Mouse (Mus musculus) limb, embryonic 13.5 days (tissue): ENCODE measurements around the gene Asap2. TPM values are rescaled to one million over a fixed set of nuclear protein-coding genes. Genes with fewer than 3 reads are reported as not detected.

ENCODE experiments used
- ATAC-seq: fragments of 200-750 bp; cut with Nextera tagmentation; 2 replicates; pipeline ENCODE4 v1.8.0; 2017; ENCODE audit warnings: low read depth, moderate number of reproducible peaks, moderate TSS enrichment; ENCODE audit not compliant: low FRiP score
- H3K27ac ChIP-seq: fragments of 300-500 bp; sonication (generic); 2 replicates; pipeline ENCODE4 v1.5.1; 2015; ENCODE audit warnings: inconsistent platforms, mild to moderate bottlenecking, moderate library complexity
- H3K27me3 ChIP-seq: fragments of 300-500 bp; sonication (generic); 2 replicates; pipeline ENCODE4 v1.6.1; 2015; ENCODE audit warnings: mild to moderate bottlenecking, inconsistent platforms
- H3K36me3 ChIP-seq: fragments of 300-500 bp; sonication (generic); 2 replicates; pipeline ENCODE4 v1.6.1; 2015; ENCODE audit warnings: inconsistent platforms, mild to moderate bottlenecking, moderate library complexity
- H3K4me1 ChIP-seq: fragments of 300-500 bp; sonication (generic); 2 replicates; pipeline ENCODE4 v1.6.1; 2015; ENCODE audit warnings: inconsistent platforms
- H3K4me2 ChIP-seq: fragments of 300-500 bp; sonication (generic); replicated peaks from 2 replicates; pipeline ENCODE4 v1.6.1; 2015; ENCODE audit warnings: inconsistent platforms, mild to moderate bottlenecking, moderate library complexity
- H3K4me3 ChIP-seq: fragments of 300-500 bp; sonication (generic); 2 replicates; pipeline ENCODE4 v1.5.1; 2015; ENCODE audit warnings: moderate library complexity, mild to moderate bottlenecking, inconsistent platforms
- H3K9ac ChIP-seq: fragments of 300-500 bp; sonication (generic); 2 replicates; pipeline ENCODE4 v1.6.1; 2015; ENCODE audit warnings: mild to moderate bottlenecking, inconsistent platforms
- H3K9me3 ChIP-seq: fragments of 300-500 bp; sonication (generic); 2 replicates; pipeline ENCODE4 v1.6.1; 2016; ENCODE audit warnings: inconsistent platforms
- WGBS: fragments of 180-500 bp; shearing (Covaris S2); methylation state at CpG from one replicate; pipeline ENCODE4 v1.1.7; 2015; 5-methylcytosine and 5-hydroxymethylcytosine counted together
- polyA plus RNA-seq: library from polyadenylated mRNA; unstranded; fragments of >200 nt; fragmentation: Nextera tagmentation; extraction: Ambion mirVana; gene quantifications from 2 replicates; pipeline ENCODE4 v1.2.1, GENCODE M21; 2015

Asap2 gene
- polyA plus RNA-seq, 1 experiment from 2014 or later, result 10.7 TPM

DNA sequence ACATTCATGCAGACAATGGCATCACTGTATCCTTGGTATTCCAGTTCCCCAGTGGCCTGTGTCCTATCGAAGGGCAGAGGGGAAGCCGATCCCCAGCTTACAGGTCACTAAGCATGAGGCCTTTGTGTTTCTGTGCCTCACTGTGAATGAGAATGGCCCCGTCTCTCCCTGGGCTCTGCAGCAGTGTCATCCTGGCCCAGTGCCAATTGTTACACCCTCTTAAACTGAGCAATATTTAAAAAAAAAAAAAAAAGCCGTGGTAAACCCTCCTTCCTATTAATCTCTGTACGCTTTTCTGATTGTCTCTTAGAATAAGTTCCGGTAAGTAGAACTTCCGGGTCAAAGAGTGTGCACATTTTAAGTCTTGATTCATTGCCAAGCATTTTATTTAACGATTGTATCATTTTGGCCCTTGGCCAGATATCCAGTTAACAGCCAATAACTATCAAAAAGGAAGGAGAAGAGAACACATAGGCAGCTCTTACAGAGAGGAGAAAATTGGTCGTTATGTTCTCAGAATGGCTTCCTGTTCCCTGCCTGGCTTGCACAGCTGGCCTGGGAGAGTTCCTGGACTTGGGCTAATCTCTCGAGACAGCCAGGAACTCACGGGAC, 214.5 kb downstream of the Asap2 start:
- peaks cover 56% of the 10 kb centered on the region for H3K36me3 ChIP-seq
- no peak overlapping the region for H3K27ac ChIP-seq
- no peak overlapping the region for H3K4me2 ChIP-seq
- peaks cover 30% of the 10 kb centered on the region for H3K4me1 ChIP-seq
- no peaks in the 10 kb centered on the region for H3K9me3 ChIP-seq
- no peak overlapping the region for H3K9ac ChIP-seq
- no peaks in the 10 kb centered on the region for H3K27me3 ChIP-seq
- no peak overlapping the region for H3K4me3 ChIP-seq
- ATAC-seq, result peak; percentile 60; the same call in 1 of the 2 replicates
- 25% methylated on average over 11 of the region's 11 CpGs for WGBS

DNA sequence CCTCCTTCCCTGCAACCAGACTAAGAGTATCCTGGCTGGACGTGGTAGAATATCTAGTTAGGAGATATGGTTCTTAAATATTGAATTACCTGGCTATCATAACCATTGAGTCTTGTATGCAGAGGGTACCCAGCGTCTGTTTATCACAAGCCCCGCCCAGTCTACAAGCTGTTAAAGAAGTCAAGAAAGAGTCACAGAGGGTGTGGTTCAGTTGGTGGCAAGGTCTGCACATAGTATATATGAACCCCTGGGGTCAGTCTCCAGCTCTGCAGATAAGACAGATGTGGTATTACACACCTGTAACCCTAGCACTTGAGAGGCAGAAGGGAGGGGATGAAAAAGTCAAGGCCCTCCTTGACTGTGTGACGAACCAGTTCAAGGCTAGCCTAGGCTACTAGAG, 215.5 kb downstream of the Asap2 start:
- ATAC-seq, result no peak
- H3K36me3 ChIP-seq, result peaks cover 57% of the 10 kb centered on the region

DNA sequence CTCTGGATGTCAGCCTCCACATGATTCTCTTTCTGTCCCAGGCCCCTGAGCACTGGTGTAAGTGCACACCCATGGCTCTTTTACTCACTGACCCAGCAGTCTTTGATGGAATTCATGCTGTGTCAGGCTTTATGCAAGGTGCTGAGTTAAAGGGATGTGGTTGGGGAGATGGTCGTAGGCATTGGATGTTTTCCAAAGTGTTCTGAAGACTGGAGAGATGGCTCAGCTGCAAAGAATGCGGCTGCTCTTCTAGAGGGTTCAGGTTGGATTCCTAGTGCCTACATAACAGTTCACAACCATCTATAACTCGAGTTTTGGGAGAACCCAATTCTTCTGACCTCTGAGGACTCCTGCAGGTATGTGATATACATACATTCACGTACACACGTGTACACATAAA, 217.2 kb downstream of the Asap2 start:
- no peaks in the 10 kb centered on the region for H3K9me3 ChIP-seq
- H3K9ac ChIP-seq, result no peak overlapping the region
- H3K4me1 ChIP-seq, result peaks cover 18% of the 10 kb centered on the region
- no peak overlapping the region for H3K4me2 ChIP-seq
- 94% methylated on average over 5 of the region's 5 CpGs for WGBS
- no peak for ATAC-seq
- peaks cover 67% of the 10 kb centered on the region for H3K36me3 ChIP-seq
- H3K4me3 ChIP-seq, result no peak overlapping the region
- no peak overlapping the region for H3K27ac ChIP-seq
- H3K27me3 ChIP-seq, result no peaks in the 10 kb centered on the region

More for the DNA sequence above, 215.5 kb downstream of the Asap2 start:
- Histone ChIP-seq H3K4me2 (no peak overlapping the region), H3K9me3 (no peaks in the 10 kb centered on the region), H3K27me3 (no peaks in the 10 kb centered on the region), H3K4me3 (no peak overlapping the region), H3K9ac (no peak overlapping the region), H3K27ac (no peak overlapping the region), H3K4me1 (peaks cover 20% of the 10 kb centered on the region)
- WGBS, result 88% methylated on average over 4 of the region's 4 CpGs

DNA sequence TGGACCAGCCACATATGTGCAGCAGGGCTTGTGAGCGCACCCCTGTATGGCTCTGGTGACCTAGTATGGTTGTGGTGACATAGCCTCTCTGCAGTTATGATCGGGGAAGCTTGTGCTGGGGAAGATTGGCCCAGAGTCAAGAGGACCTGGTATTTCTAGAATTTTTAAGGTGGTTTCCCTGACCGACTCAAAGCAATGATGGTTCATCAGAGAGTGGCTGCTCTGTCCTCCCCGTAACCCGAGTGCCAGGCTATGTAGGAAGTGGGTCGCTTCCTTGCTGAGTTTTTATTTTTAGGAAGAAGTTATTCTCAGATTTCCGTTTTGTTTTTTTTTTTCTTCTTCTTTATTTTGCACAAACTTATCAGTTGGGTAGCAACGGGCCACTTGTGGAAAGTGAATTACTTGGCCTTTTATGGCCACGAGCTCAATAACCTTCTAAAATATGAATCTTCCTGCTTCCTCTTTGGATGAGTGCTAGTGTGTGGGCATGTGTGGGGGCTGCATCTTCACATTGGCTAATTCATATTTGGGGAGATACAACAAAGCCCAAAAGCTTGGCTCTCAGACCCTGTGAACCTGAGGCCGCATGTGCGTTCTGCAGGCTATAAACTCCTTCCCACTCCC, 218.0 kb downstream of the Asap2 start:
- ATAC-seq, result no peak
- WGBS, result 86% methylated on average over 11 of the region's 11 CpGs
- H3K36me3 ChIP-seq, result peaks cover 67% of the 10 kb centered on the region

DNA sequence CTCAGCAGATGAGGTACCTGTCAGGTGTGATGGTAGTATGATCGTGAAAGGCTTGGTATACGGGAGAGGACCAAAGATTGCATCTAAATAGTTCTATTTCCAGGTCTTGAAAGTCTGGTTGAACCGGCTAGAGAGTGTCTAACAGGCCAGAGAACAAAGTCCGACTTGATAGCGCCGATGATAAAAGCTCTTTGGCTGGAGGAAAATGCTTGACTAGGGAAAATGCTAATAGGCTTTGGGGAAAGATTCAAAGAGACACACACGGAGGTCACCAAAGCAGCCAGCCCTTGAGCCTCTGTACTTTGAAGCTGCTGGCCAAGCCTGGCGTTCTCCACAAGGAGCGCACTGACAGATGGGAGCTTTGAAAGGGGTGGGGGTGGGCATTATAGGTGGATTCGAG, 219.0 kb downstream of the Asap2 start:
- no peaks in the 10 kb centered on the region for H3K9me3 ChIP-seq
- no peak overlapping the region for H3K4me2 ChIP-seq
- H3K36me3 ChIP-seq, result peaks cover 65% of the 10 kb centered on the region
- WGBS, result 87% methylated on average over 10 of the region's 10 CpGs
- no peaks in the 10 kb centered on the region for H3K27me3 ChIP-seq
- peaks cover 13% of the 10 kb centered on the region for H3K4me1 ChIP-seq
- no peak overlapping the region for H3K27ac ChIP-seq
- ATAC-seq, result no peak
- H3K4me3 ChIP-seq, result no peak overlapping the region
- no peak overlapping the region for H3K9ac ChIP-seq

More for the DNA sequence above, 218.0 kb downstream of the Asap2 start:
- Histone ChIP-seq H3K27me3 (no peaks in the 10 kb centered on the region), H3K27ac (no peak overlapping the region), H3K4me2 (no peak overlapping the region), H3K9ac (no peak overlapping the region), H3K9me3 (no peaks in the 10 kb centered on the region), H3K4me3 (no peak overlapping the region), H3K4me1 (peaks cover 18% of the 10 kb centered on the region)

DNA sequence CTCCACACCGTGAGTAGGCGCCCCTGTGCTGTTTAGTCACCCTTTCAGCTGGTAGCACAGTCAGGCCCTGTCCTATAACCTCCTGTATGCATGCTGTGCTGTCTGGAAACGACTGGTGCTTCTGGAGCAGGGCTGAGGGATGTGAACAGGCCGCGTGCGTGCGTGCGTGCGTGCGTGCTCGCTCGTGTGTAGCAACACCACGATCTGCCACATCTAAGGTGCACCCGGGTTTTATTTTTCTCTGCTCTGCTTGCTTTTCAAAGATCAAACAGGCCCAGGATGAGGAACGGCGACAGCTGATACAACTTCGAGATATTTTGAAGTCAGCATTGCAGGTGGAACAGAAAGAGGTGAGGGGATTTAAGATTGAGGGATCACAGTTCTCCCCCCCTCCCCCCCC, 222.6 kb downstream of the Asap2 start:
- Histone ChIP-seq H3K9ac (no peak overlapping the region), H3K27ac (no peak overlapping the region), H3K36me3 (peaks cover 64% of the 10 kb centered on the region), H3K4me3 (no peak overlapping the region), H3K4me1 (no peaks in the 10 kb centered on the region), H3K4me2 (no peak overlapping the region), H3K27me3 (no peaks in the 10 kb centered on the region), H3K9me3 (no peaks in the 10 kb centered on the region)
- no peak for ATAC-seq
- 91% methylated on average over 17 of the region's 17 CpGs for WGBS

DNA sequence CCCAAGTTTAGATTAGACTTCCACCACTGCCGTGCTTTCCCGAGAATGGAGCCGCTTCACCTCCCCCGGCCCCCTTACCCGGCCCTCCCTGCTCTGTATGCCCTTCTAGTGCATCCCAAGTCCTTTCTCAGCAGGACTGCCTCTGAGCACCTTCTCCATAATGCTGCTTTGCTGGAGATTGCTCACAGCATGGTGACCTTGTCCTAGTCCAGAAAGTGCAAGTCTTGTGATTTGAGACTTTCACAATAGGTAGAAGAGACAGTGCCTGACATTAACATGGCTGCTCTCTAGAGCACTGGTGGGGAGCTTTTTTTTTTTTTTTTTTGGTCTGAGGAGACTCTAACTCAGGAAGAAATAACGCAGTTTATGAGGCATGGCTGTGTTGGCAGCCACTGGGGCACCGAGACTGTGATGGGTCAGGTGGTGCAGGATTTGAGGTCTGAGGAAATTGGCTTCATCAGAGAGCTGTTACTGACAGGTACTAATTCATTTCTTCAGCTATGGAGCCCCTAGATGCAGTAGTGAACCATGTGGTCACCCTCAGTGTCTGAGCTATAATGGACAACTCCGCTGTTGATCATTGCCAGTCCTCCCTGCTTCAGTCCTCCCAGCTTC, 224.4 kb downstream of the Asap2 start:
- H3K4me1 ChIP-seq, result no peaks in the 10 kb centered on the region
- H3K36me3 ChIP-seq, result peaks cover 60% of the 10 kb centered on the region
- H3K9ac ChIP-seq, result no peak overlapping the region
- no peak overlapping the region for H3K27ac ChIP-seq
- WGBS, result 88% methylated on average over 8 of the region's 8 CpGs
- no peaks in the 10 kb centered on the region for H3K9me3 ChIP-seq
- no peaks in the 10 kb centered on the region for H3K27me3 ChIP-seq
- no peak for ATAC-seq
- H3K4me2 ChIP-seq, result no peak overlapping the region
- H3K4me3 ChIP-seq, result no peak overlapping the region

DNA sequence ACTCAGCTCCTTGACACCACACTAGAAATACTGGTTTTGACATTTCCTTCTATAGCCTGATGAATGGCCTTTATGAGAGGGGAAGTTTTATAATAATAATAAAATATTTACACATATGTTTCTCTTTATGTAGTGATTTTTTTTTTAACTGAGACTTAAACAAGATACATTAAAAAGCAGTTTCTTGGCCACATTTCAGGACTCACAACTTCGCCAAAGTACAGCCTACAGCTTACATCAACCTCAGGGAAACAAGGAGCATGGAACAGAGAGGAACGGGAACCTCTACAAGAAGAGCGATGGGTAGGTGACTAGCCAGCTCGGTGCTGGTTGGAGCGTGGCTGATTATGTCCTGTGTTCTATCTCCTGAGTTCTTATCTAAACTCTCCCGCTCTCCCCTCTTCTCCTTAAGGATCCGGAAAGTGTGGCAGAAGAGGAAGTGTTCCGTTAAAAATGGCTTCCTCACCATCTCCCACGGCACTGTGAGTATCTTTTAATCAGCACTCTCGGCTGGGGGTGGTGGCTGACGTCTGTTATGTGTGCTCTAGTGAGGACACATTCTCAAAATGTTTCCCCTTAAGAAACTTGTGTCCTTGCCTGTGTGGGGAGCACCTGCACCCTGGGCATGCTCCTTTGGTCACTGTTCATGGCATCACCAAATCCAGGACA, 227.7 kb downstream of the Asap2 start:
- no peak overlapping the region for H3K9ac ChIP-seq
- no peak overlapping the region for H3K4me3 ChIP-seq
- H3K9me3 ChIP-seq, result no peaks in the 10 kb centered on the region
- peaks cover 59% of the 10 kb centered on the region for H3K36me3 ChIP-seq
- no peak for ATAC-seq
- 74% methylated on average over 11 of the region's 11 CpGs for WGBS
- no peak overlapping the region for H3K4me2 ChIP-seq
- H3K27me3 ChIP-seq, result no peaks in the 10 kb centered on the region
- no peaks in the 10 kb centered on the region for H3K4me1 ChIP-seq
- H3K27ac ChIP-seq, result no peak overlapping the region

DNA sequence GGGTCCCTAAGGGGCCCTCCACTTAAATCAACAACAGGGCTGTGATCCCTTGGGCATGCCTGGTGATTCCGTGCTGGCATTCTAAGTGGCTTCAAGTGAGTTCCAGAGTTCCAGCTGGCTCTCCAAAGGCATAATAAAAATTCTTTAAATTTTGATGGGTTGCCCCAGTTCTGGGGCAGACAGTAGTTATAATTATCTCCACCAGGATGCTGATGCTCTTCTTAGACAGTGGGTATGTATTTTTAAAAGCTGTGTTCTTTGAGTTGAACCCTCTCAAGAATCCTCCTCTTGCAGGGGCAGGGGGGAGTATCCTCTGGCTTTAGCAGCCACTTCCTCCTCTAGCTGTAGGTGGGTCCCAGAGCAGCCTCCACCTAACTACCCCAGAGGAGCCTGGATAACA, 230.3 kb downstream of the Asap2 start:
- WGBS, result 53% methylated on average over 1 of the region's 1 CpGs
- Histone ChIP-seq H3K9ac (no peak overlapping the region), H3K27ac (no peak overlapping the region), H3K4me2 (no peak overlapping the region), H3K9me3 (no peaks in the 10 kb centered on the region), H3K36me3 (peaks cover 61% of the 10 kb centered on the region), H3K4me1 (no peaks in the 10 kb centered on the region), H3K27me3 (no peaks in the 10 kb centered on the region), H3K4me3 (no peak overlapping the region)
- ATAC-seq, result no peak

DNA sequence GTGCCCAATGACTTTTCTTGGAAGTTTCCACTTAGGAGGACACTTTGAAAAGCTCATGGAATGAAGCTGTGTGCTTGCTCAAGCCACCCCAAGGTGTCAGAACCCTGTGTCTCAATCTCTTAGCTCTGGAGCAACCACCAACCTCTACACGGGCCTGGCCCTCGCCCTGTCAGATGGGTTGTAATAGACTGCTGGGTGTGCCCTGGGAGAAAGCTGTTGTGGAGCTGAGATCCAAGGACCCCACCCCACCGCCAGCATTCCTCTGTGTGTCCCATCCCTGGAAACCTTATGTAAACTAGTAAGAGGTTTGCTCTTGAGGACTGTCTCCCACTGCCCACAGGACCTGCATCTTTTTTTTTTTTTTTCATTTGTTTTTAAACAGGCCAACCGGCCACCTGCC, 233.7 kb downstream of the Asap2 start:
- WGBS, result 84% methylated on average over 4 of the region's 4 CpGs
- Histone ChIP-seq H3K27ac (no peak overlapping the region), H3K27me3 (no peaks in the 10 kb centered on the region), H3K9ac (no peak overlapping the region), H3K4me2 (no peak overlapping the region), H3K9me3 (no peaks in the 10 kb centered on the region), H3K36me3 (peaks cover 42% of the 10 kb centered on the region), H3K4me3 (no peak overlapping the region), H3K4me1 (peaks cover 6% of the 10 kb centered on the region; the same call in 1 of the 2 replicates)
- ATAC-seq, result no peak

DNA sequence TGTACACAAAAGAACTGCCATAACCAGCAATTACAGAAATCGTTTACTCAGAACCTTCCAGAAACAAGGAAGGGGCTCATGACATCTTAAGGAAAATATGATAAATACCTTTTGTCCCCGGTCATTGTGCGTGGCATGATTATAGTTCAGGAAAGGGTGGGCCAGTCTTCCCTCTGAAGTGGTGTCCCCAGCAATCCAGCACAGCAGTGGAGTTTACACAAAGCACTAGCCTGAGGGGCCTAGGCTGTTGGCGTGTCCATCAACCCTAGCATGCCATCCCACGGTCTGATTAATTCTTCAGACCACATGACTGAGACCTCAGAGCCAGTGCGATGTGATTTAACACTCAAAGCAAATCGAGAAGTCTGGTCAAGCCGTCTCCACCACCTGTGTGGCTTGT, 235.1 kb downstream of the Asap2 start:
- ATAC-seq, result no peak
- peaks cover 6% of the 10 kb centered on the region; the same call in 1 of the 2 replicates for H3K4me1 ChIP-seq
- peaks cover 51% of the 10 kb centered on the region for H3K36me3 ChIP-seq
- no peaks in the 10 kb centered on the region for H3K9me3 ChIP-seq
- H3K4me2 ChIP-seq, result no peak overlapping the region
- no peak overlapping the region for H3K4me3 ChIP-seq
- H3K27ac ChIP-seq, result no peak overlapping the region
- no peaks in the 10 kb centered on the region for H3K27me3 ChIP-seq
- 74% methylated on average over 8 of the region's 8 CpGs for WGBS
- H3K9ac ChIP-seq, result no peak overlapping the region

DNA sequence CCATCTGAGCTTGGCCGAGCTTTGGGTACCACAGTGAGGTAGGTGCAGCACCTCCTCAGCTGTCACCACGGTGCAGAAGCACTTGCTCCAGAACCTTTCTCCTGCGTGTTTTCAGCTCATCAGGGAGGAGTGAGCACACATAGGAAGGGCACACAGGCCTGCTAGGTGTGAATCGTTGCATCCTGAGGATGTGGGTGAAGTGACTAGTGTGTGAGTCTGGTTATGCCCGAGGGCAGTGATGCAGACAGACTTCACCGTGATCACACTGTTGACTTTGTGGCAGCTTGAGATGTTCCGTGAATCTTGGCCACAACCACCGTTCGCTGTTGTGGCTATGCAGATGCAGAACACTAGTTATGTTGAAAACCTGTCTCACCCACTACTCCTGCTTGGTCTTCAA, 236.1 kb downstream of the Asap2 start:
- Histone ChIP-seq H3K9me3 (no peaks in the 10 kb centered on the region), H3K36me3 (peaks cover 51% of the 10 kb centered on the region), H3K4me2 (no peak overlapping the region), H3K27ac (no peak overlapping the region), H3K4me3 (no peak overlapping the region), H3K27me3 (no peaks in the 10 kb centered on the region), H3K4me1 (peaks cover 6% of the 10 kb centered on the region; the same call in 1 of the 2 replicates), H3K9ac (no peak overlapping the region)
- no peak for ATAC-seq
- 73% methylated on average over 9 of the region's 9 CpGs for WGBS
